Mouse (Mus musculus): ENCODE results near the gene Syngr2.

Gene Syngr2

GRCm38 (mm10) chr11:117778031-117778430 lies 31.4 kb upstream of the Syngr2 start:
- CTCF ChIA-PET: interaction anchor here in 3 of 4 experiments (0.6 to 6.7 kb wide), 7 partner anchors 13 to 389 kb away, joined by 3 to 56 read pairs (median 5); no protein-coding TSS in a partner anchor
- POLR2A ChIA-PET: interaction anchor here in 3 of 4 experiments (0.5 to 4.2 kb wide), 5 partner anchors 12 to 124 kb away, joined by 3 to 16 read pairs (median 4); partner anchors contain the start of gene Tnrc6c (in 1 of the 3)

- CTCF ChIA-PET: interaction anchor here in 3 of 4 experiments (1.1 to 6.7 kb wide), 7 partner anchors 12 to 390 kb away, joined by 3 to 56 read pairs (median 6); no protein-coding TSS in a partner anchor
- POLR2A ChIA-PET: interaction anchor here in 2 of 4 experiments (0.7 to 4.2 kb wide), 16 partner anchors 11 to 254 kb away, joined by 3 to 20 read pairs (median 4); partner anchors contain the start of genes Afmid (in 1 of the 2), Gm20708 (in 1 of the 2), Syngr2 (in 1 of the 2) and Tk1 (in 1 of the 2)
These were observed 30.5 kb upstream of the Syngr2 start for GRCm38 (mm10) chr11:117778851-117779433.

- POLR2A ChIA-PET: interaction anchor here (0.6 to 4.3 kb wide), 20 partner anchors 10 to 889 kb away, joined by 3 to 26 read pairs (median 4); partner anchors contain the start of genes Afmid (in 1 of the 4), Gm20708 (in 1 of the 4), Syngr2 (in 1 of the 4) and Tk1 (in 1 of the 4)
- CTCF ChIA-PET: interaction anchor here in 3 of 4 experiments (1.1 to 6.7 kb wide), 9 partner anchors 11 to 387 kb away, joined by 3 to 56 read pairs (median 6); no protein-coding TSS in a partner anchor
These were observed 29.9 kb upstream of the Syngr2 start for GRCm38 (mm10) chr11:117779434-117780198.

- CTCF ChIA-PET: interaction anchor here in 2 of 4 experiments (1.4 to 6.7 kb wide), 6 partner anchors 10 to 388 kb away, joined by 3 to 56 read pairs (median 8); no protein-coding TSS in a partner anchor
- POLR2A ChIA-PET: interaction anchor here (0.6 to 4.3 kb wide), 13 partner anchors 10 to 889 kb away, joined by 3 to 26 read pairs (median 4); partner anchors contain the start of genes Afmid (in 1 of the 4), Tk1 (in 1 of the 4) and Tnrc6c (in 1 of the 4)
These were observed 29.3 kb upstream of the Syngr2 start for GRCm38 (mm10) chr11:117780199-117780515.

- ChIA-PET CTCF (interaction anchor here (0.5 to 6.7 kb wide), 19 partner anchors 10 to 576 kb away, joined by 3 to 56 read pairs (median 3); no protein-coding TSS in a partner anchor), POLR2A (interaction anchor here (0.6 to 4.3 kb wide), 29 partner anchors 9 to 890 kb away, joined by 3 to 26 read pairs (median 4); partner anchors contain the start of genes Afmid (in 1 of the 4), Tk1 (in 1 of the 4) and Tnrc6c (in 1 of the 4))
These were observed 28.8 kb upstream of the Syngr2 start for GRCm38 (mm10) chr11:117780582-117781111.

GRCm38 (mm10) chr11:117781199-117781821 lies 28.2 kb upstream of the Syngr2 start:
- POLR2A ChIA-PET: interaction anchor here (0.6 to 4.3 kb wide), 31 partner anchors 9 to 703 kb away, joined by 3 to 26 read pairs (median 4); partner anchors contain the start of genes Afmid (in 1 of the 4), Tk1 (in 1 of the 4) and Tnrc6c (in 1 of the 4)
- CTCF ChIA-PET: interaction anchor here (0.6 to 6.7 kb wide), 23 partner anchors 9 to 576 kb away, joined by 3 to 56 read pairs (median 3); no protein-coding TSS in a partner anchor

GRCm38 (mm10) chr11:117781993-117782704 lies 27.3 kb upstream of the Syngr2 start, which contains the start of the genes Tmc8 and Tmc6:
TSS of gene Tmc8 (plus strand) at chr11:117782076.
TSS of gene Tmc6 (minus strand) at chr11:117782198.
- CTCF ChIA-PET: interaction anchor here (0.6 to 6.7 kb wide), 26 partner anchors 8 to 469 kb away, joined by 3 to 56 read pairs (median 4); partner anchors contain the start of gene Afmid (in 1 of the 4)
- POLR2A ChIA-PET: interaction anchor here (0.5 to 4.3 kb wide), 35 partner anchors 8 to 568 kb away, joined by 3 to 26 read pairs (median 4); partner anchors contain the start of gene Tnrc6c (in 1 of the 4)

- CTCF ChIA-PET: interaction anchor here (0.6 to 6.7 kb wide), 21 partner anchors 9 to 587 kb away, joined by 3 to 56 read pairs (median 4); partner anchors contain the start of gene Afmid (in 1 of the 4)
- POLR2A ChIA-PET: interaction anchor here in 3 of 4 experiments (0.6 to 4.3 kb wide), 25 partner anchors 7 to 546 kb away, joined by 3 to 26 read pairs (median 4); partner anchors contain the start of gene Birc5 (in 1 of the 3)
These were observed 26.8 kb upstream of the Syngr2 start for GRCm38 (mm10) chr11:117782705-117783034.

GRCm38 (mm10) chr11:117783089-117783488 lies 26.4 kb upstream of the Syngr2 start:
- ChIA-PET POLR2A (interaction anchor here in 3 of 4 experiments (0.6 to 4.3 kb wide), 26 partner anchors 8 to 547 kb away, joined by 3 to 26 read pairs (median 3); partner anchors contain the start of genes Afmid (in 2 of the 3), Tk1 (in 2 of the 3) and Birc5 (in 1 of the 3)), CTCF (interaction anchor here (0.6 to 6.7 kb wide), 25 partner anchors 8 to 586 kb away, joined by 3 to 56 read pairs (median 4); partner anchors contain the start of gene Afmid (in 1 of the 4))

- ChIA-PET POLR2A (interaction anchor here in 3 of 4 experiments (0.6 to 4.3 kb wide), 20 partner anchors 8 to 440 kb away, joined by 3 to 26 read pairs (median 3); partner anchors contain the start of genes Afmid (in 2 of the 3), Tk1 (in 2 of the 3) and Birc5 (in 1 of the 3)), CTCF (interaction anchor here in 3 of 4 experiments (0.5 to 6.7 kb wide), 12 partner anchors 8 to 394 kb away, joined by 3 to 56 read pairs (median 4); no protein-coding TSS in a partner anchor)
These were observed 25.7 kb upstream of the Syngr2 start for GRCm38 (mm10) chr11:117783683-117784309.

- ChIA-PET CTCF (interaction anchor here in 3 of 4 experiments (0.6 to 1.4 kb wide), 7 partner anchors 20 to 401 kb away, joined by 3 to 5 read pairs (median 3); no protein-coding TSS in a partner anchor), POLR2A (interaction anchor here in 3 of 4 experiments (0.6 to 1.5 kb wide), 4 partner anchors 16 to 46 kb away, joined by 3 to 4 read pairs (median 4); no protein-coding TSS in a partner anchor)
These were observed 23.2 kb upstream of the Syngr2 start for GRCm38 (mm10) chr11:117786294-117786693.

GRCm38 (mm10) chr11:117788481-117788880 lies 21.0 kb upstream of the Syngr2 start:
- POLR2A ChIA-PET: interaction anchor here in 2 of 4 experiments (0.7 to 2.8 kb wide), 3 partner anchors 8 to 40 kb away, joined by 8 to 20 read pairs (median 8); partner anchors contain the start of gene Tmc8 (in 1 of the 2)
- CTCF ChIA-PET: interaction anchor here in 2 of 4 experiments (0.6 to 1.0 kb wide), 4 partner anchors 45 to 453 kb away, joined by 3 to 9 read pairs (median 7); no protein-coding TSS in a partner anchor

GRCm38 (mm10) chr11:117790286-117790685 lies 19.2 kb upstream of the Syngr2 start:
- CTCF ChIA-PET: interaction anchor here (0.5 to 4.6 kb wide), 120 partner anchors 8 to 1584 kb away, joined by 3 to 56 read pairs (median 4); partner anchors contain the start of genes Gm20708 (in 3 of the 4), Syngr2 (in 3 of the 4), Tmc6 (in 3 of the 4) and Tmc8 (in 3 of the 4)
- POLR2A ChIA-PET: interaction anchor here (0.6 to 3.3 kb wide), 43 partner anchors 8 to 1513 kb away, joined by 3 to 26 read pairs (median 4); partner anchors contain the start of genes Tmc8 (in 2 of the 4), Tmc6 (in 1 of the 4) and Tnrc6c (in 1 of the 4)

GRCm38 (mm10) chr11:117790703-117791440 lies 18.6 kb upstream of the Syngr2 start:
- ChIA-PET CTCF (interaction anchor here (0.5 to 4.6 kb wide), 108 partner anchors 10 to 1583 kb away, joined by 3 to 56 read pairs (median 4); partner anchors contain the start of genes Gm20708 (in 3 of the 4), Syngr2 (in 3 of the 4), Afmid (in 2 of the 4) and Tk1 (in 2 of the 4)), POLR2A (interaction anchor here (0.5 to 3.3 kb wide), 41 partner anchors 9 to 1512 kb away, joined by 3 to 26 read pairs (median 4); partner anchors contain the start of genes Tmc8 (in 2 of the 4), Tmc6 (in 1 of the 4) and Tnrc6c (in 1 of the 4))
